Mouse (Mus musculus): Measurements from ENCODE around the gene Gpr50.

The Gpr50 gene

GRCm38 (mm10) chrX:71663374-71663773, at the start of gene Gpr50:
Gene Gpr50 (plus strand): TSS chrX:71663667.
- no peak for DNase-seq (ENCODE audit: low read depth, low spot score)

GRCm38 (mm10) chrX:71622286-71622685, 41.2 kb upstream of the Gpr50 start:
- no peak for DNase-seq (ENCODE audit: low read depth, low spot score)

- no peak for DNase-seq (ENCODE audit: low read depth, low spot score)
These were observed 39.6 kb upstream of the Gpr50 start for GRCm38 (mm10) chrX:71623843-71624242.

- no peak for DNase-seq (ENCODE audit: low read depth, low spot score)
These were observed 35.2 kb upstream of the Gpr50 start for GRCm38 (mm10) chrX:71628306-71628705.

DNA sequence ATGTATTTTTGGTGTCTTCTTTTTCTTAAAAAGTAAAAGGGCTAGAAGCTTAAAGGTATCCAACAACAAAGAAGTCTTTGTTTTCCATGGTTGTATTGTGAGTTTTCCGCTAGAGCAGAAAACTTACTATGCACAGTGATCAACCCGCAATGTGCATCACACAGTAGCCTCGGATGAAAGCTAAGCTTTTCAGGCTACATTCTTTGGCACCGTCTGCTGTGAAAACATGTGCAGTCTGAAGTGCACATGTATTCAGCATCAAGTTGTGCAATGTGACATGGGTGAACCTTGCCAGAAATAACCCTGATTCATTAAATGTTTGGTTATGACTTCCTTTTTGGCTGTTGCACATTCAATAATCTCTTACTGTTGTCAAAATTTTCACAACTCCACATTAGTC, 32.8 kb upstream of the Gpr50 start:
- DNase-seq (ENCODE audit: low read depth, low spot score): no peak

DNA sequence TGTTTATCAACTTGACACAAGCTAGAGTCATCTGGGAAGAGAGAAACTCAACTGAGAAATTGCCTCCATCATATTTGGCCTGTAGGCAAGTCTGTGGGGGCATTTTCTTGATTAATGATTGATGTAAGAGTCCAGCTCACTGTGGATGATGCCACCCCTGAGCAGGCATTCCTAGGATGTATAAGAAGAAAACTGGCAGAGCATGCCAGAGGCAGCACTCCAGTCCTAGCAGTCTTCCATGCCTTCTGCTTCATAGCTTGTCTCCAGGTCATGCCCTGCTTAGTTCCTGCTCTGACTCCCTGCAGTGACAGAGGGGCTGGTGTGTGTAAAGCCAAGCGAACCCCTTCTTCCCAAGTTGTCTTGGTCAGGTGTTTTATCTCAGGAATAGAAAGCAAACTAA, 32.3 kb upstream of the Gpr50 start:
- no peak for DNase-seq (ENCODE audit: low read depth, low spot score)

- peak; percentile 26 for DNase-seq (ENCODE audit: low read depth, low spot score)
These were observed 15.5 kb upstream of the Gpr50 start for GRCm38 (mm10) chrX:71647958-71648357.

DNA sequence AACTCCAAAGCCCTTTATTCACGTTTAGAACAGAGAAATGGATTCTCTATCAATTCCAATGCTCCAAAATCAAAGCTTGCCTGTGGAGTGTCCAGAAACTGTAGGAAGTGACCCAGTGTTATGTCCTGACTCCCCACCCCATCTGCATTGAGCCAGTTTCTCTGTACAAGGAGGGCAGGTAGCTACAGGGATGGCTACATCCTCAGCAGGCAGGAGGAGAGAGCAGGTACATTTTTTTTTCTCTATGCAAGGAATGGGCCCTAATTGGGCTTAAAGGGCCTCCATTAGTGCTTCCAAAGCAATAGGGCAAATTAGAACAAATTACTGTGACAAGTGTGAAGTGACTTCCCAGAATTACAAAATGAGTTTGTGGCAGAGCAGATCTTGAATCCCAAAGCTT, 15.0 kb upstream of the Gpr50 start:
- DNase-seq (ENCODE audit: low read depth, low spot score): peak; percentile 4

- DNase-seq (ENCODE audit: low read depth, low spot score): peak; percentile 29
These were observed 14.5 kb upstream of the Gpr50 start for GRCm38 (mm10) chrX:71648848-71649454.

DNA sequence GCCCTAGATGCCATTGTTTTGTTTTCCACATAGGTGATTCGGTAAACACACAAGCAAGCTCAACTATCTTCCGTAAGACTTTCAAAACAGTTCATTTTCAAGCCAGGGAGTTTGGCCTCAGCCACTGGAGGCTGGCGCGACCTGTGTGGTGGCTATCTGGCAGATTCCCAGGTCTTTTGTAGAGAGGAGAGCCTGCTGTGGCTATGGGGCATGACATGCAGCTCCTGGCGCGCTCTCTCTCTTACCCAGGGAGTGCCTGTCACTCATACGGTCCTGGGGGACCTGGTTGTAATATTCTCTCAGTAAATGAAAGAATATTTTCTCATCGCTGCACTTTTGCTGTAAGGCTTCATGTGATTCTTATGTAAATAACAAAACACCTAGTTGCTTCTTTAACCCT, 13.5 kb upstream of the Gpr50 start:
- DNase-seq (ENCODE audit: low read depth, low spot score): no peak

- DNase-seq (ENCODE audit: low read depth, low spot score): no peak
These were observed 1.7 kb upstream of the Gpr50 start for GRCm38 (mm10) chrX:71661794-71662193.

- DNase-seq (ENCODE audit: low read depth, low spot score): no peak
These were observed 612 bp downstream of the Gpr50 start for GRCm38 (mm10) chrX:71663871-71664687.

DNA sequence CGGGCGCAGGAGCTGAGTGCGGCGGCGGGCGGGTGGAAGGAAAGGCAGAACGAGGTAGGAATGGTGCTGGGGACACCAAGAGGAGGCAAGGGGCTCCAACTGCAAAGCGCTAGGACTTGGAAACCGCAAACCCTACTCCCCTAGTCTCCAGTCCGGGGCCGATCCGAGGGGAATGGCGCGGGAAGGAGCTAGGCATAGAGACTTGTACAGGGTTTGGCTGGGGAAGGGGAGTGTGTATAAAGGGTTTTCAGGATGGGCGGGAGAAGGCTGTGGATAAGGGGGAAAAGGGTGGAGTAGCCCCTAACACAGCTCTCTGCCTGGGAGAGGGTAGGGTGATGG, 1.2 kb downstream of the Gpr50 start:
- no peak for DNase-seq (ENCODE audit: low read depth, low spot score)

DNA sequence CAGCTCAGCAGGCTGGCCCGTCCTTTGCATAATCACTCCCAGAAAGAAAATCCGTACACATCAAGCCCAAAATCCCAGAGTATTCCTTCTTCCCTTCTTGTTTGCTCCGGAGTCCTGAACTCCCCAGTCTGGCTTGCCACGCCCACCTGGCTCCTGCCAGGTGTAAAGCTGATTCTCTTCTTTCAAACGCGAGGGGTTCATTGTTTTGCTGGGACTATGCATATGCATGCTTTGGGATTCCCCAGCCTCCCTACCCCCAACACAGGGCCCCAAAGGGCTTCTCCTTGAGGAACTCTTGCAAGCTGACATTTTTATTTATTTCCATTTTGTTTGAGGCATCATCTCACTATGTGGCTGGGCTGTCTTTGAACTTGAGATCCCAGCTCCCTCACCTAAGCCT, 6.8 kb downstream of the Gpr50 start:
- no peak for DNase-seq (ENCODE audit: low read depth, low spot score)

- DNase-seq (ENCODE audit: low read depth, low spot score): no peak
These were observed 37.5 kb downstream of the Gpr50 start for GRCm38 (mm10) chrX:71700817-71701469.

Data from retina, adult 2 months (tissue).